Mouse (Mus musculus): ENCODE results near the gene Caly. TPM values are rescaled to one million over a fixed set of nuclear protein-coding genes. Genes with fewer than 3 reads are reported as not detected.

Caly gene
- total RNA-seq, 2 experiments from 2014 or later = 181 to 198 TPM

- DNase-seq (ENCODE audit: extremely low spot score in 1 of 2, low spot score in 2 of 2) = no peak
- intact Hi-C loops (cut with DNase I) = no loop called here
- no peak for TF ChIP-seq CTCF (IDR thresholded peaks at IDR 0.05)
- no peak overlapping the region for H3K27ac ChIP-seq
- no peak overlapping the region for H3K4me3 ChIP-seq
Measured at GRCm38 (mm10) chr7:140059601-140060000, 22.7 kb downstream of the Caly start.

GRCm38 (mm10) chr7:140058528-140058927 is 23.8 kb downstream of the Caly start:
- no peak for DNase-seq (ENCODE audit: extremely low spot score in 1 of 2, low spot score in 2 of 2)
- peak overlapping the region; percentile 48 for H3K4me3 ChIP-seq
- no peak for TF ChIP-seq CTCF (IDR thresholded peaks at IDR 0.05)

GRCm38 (mm10) chr7:140057413-140058407 is 24.6 kb downstream of the Caly start:
- intact Hi-C loops (cut with DNase I) = no loop called here
- DNase-seq (ENCODE audit: extremely low spot score in 1 of 2, low spot score in 2 of 2) = no peak
- Histone ChIP-seq H3K27ac (no peak overlapping the region), H3K4me3 (peak overlapping the region; percentile 48)
- TF ChIP-seq CTCF (IDR thresholded peaks at IDR 0.05) = peak; percentile 4

More at GRCm38 (mm10) chr7:140058528-140058927, 23.8 kb downstream of the Caly start:
- intact Hi-C loops (cut with DNase I) = no loop called here
- H3K27ac ChIP-seq = no peak overlapping the region

GRCm38 (mm10) chr7:140054124-140054523 is 28.2 kb downstream of the Caly start:
- Histone ChIP-seq H3K27ac (no peak overlapping the region), H3K4me3 (no peak overlapping the region)
- TF ChIP-seq CTCF (IDR thresholded peaks at IDR 0.05) = no peak
- no peak for DNase-seq (ENCODE audit: extremely low spot score in 1 of 2, low spot score in 2 of 2)
- intact Hi-C loops (cut with DNase I) = no loop called here

- no peak for DNase-seq (ENCODE audit: extremely low spot score in 1 of 2, low spot score in 2 of 2)
- no peak for TF ChIP-seq CTCF (IDR thresholded peaks at IDR 0.05)
- intact Hi-C loops (cut with DNase I) = no loop called here
- H3K27ac ChIP-seq = no peak overlapping the region
- peak overlapping the region; percentile 34 for H3K4me3 ChIP-seq
Measured at GRCm38 (mm10) chr7:140049115-140049689, 33.1 kb downstream of the Caly start.

- TF ChIP-seq CTCF (IDR thresholded peaks at IDR 0.05) = no peak
- DNase-seq (ENCODE audit: extremely low spot score in 1 of 2, low spot score in 2 of 2) = no peak
- peak within 1 kb of the TSS; percentile 34 for H3K4me3 ChIP-seq
- no peak within 1 kb of the TSS for H3K27ac ChIP-seq
- intact Hi-C loops (cut with DNase I) = no loop called here
Measured at GRCm38 (mm10) chr7:140048361-140049114, 33.8 kb downstream of the Caly start, which contains the start of gene Msx3. Gene Msx3 (minus strand): TSS chr7:140049089.

GRCm38 (mm10) chr7:140047811-140048311 is 34.5 kb downstream of the Caly start:
- intact Hi-C loops (cut with DNase I) = no loop called here
- no peak for TF ChIP-seq CTCF (IDR thresholded peaks at IDR 0.05)
- no peak overlapping the region for H3K27ac ChIP-seq
- H3K4me3 ChIP-seq = peak overlapping the region; percentile 33
- no peak for DNase-seq (ENCODE audit: extremely low spot score in 1 of 2, low spot score in 2 of 2)

- no peak overlapping the region for H3K4me3 ChIP-seq
- no peak for TF ChIP-seq CTCF (IDR thresholded peaks at IDR 0.05)
- DNase-seq (ENCODE audit: extremely low spot score in 1 of 2, low spot score in 2 of 2) = no peak
- H3K27ac ChIP-seq = no peak overlapping the region
- intact Hi-C loops (cut with DNase I) = no loop called here
Measured at GRCm38 (mm10) chr7:140045546-140045945, 36.8 kb downstream of the Caly start.

GRCm38 (mm10) chr7:140042728-140043127 is 39.6 kb downstream of the Caly start:
- TF ChIP-seq CTCF (IDR thresholded peaks at IDR 0.05) = no peak
- Histone ChIP-seq H3K27ac (no peak overlapping the region), H3K4me3 (no peak overlapping the region)
- DNase-seq (ENCODE audit: extremely low spot score in 1 of 2, low spot score in 2 of 2) = no peak
- intact Hi-C loops (cut with DNase I) = no loop called here

- H3K4me3 ChIP-seq = peak overlapping the region; percentile 59
- TF ChIP-seq CTCF (IDR thresholded peaks at IDR 0.05) = no peak
- intact Hi-C loops (cut with DNase I) = loop anchor here (2.0 kb wide), 1 partner anchor 58 kb away; the partner anchor contains the start of gene 6430531B16Rik
- no peak for DNase-seq (ENCODE audit: extremely low spot score in 1 of 2, low spot score in 2 of 2)
- no peak overlapping the region for H3K27ac ChIP-seq
Measured at GRCm38 (mm10) chr7:140037171-140037555, 45.2 kb downstream of the Caly start.
